Mouse (Mus musculus) MN1 (cell line): ENCODE measurements at regions not wholly inside any gene's neighbourhood (a gene's known extent, or its start where the extent isn't known, plus 50 kb on each side); places are given as distances from the start of the nearest gene placed in this dataset.

Experiments used
- DNase-seq: peaks from one replicate; pipeline ENCODE4 v3.0.0-alpha.2; 2016; ENCODE audit warnings: low spot score

DNA sequence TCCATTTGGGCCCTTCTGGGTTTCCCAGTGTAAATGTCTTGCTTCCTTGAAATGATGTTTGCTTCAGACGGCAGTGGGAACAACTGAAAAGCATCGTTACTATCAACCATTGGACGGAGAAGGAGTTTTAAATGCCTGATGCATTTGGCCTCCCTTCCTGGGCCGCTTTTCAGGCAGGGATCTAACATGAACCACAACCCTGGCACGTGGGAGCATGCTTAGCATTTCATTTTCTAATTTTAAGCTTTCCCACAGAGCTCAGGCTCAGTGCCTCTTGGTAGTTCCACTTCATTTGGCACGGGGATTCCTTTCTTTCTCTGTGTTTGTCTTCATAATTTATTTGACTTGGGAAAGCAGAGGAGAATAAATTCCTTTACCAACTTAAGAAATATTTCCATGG, 406.6 kb upstream of the Nbea start:
- no peak for DNase-seq

DNA sequence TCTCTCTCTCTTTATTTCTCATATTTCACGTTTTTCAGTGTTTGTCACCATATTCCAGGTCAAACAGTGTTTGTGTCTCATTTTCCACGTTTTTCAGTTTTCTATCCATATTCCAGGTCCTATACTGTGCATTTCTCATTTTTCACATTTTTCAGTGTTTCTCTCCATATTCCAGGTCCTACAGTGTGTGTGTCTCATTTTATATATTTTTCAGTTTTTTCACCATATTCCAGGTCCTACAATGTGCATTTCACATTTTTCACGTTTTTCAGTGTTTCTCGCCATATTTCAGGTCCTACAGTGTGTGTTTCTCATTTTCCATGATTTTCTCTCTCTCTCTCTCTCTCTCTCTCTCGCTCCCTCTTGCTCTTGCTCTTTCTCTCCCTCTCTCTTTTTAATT, 391.9 kb upstream of the Nbea start:
- peak; percentile 35 for DNase-seq

DNA sequence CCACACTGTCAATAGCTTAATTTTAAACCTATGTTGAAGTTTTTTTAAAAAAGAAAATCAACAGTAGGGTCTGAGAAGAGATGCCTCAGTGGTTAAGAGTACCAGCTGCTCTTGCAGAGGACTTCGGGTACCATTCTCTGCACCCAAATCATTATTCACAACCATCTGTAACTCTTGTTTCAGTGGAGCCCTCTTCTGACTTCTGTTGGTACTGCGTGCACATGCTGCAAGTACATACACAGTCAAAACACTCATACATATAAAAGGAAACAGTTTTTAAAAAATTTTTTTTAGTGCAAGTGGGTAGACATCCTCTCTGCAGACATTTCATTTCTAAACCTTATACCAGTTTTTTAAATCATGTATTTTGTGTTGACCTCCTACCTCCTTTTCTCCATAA, 352.7 kb upstream of the Nbea start:
- DNase-seq, result no peak

DNA sequence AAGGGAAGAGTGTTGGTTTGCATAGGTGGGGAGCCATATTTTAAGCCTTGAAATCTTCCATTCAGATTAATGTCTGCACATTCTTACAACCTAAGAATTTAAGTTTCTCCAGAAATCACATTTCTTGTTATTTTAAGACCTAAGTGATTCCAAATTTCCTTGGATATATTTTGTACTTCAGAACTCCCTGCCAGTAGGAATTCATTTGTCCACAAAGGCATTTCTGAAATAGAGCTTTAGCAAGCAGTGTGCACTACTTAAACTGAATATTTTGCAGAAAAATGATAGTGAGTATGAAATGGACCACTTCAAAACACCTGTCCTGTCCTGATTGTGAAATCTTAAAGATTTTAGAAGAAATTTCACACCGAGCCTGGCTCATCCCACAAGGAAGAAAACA, 320.9 kb upstream of the Nbea start:
- no peak for DNase-seq

DNA sequence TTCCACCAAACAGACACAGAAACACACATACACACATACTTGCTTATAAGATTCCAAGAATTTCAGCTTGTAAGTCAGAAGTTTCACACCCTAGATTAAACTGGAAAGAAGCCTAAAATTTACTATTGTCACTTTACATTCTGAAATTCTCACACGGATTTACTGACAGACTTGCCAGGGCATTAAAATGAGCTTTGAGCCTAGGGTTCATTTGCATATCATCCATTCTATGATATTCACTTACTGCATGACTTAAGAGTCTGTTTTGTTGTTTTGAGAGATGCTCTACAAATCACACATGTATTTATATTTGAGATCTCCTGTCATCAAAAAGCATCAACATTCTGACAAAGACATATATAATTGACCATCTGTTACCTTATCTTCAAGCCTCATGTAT, 315.8 kb upstream of the Nbea start:
- no peak for DNase-seq

DNA sequence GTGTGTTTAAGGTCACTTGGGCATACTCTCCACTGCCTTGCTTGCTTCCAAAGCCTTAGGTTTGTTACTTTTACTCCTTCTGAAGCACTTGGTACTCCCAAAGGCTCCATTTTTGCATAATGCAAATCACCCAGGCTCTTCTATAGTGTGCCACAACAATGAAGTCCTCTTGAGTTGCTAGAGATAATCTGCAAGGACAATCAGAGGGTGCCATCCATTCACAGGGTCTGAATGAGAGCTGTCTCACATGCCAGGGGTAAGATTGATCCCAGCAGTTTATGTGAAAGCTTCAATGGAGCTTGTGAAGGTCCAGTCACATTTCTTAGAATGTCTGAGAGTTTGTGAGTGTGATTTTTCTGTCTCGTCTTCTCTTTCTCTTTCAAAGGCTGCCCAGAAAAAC, 310.4 kb upstream of the Nbea start:
- no peak for DNase-seq

DNA sequence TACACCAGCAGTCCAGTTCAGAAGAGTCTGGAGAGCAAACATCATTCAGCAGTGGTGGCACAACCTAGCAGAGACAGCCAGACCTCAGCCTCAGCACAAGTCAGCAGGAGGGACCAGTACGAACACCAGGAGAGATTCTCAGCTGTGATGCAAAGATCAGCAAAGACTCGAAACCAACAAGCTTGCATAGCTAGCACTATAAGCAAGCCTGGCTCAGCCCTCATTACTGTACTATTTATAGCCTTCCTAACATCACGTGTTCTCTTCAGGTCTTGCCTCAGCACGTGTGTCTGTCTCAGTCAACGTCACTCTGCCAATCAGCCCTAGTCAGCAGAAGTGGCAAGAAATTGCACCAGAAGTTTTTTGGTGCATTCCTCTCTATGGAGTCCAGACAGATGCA, 305.7 kb upstream of the Nbea start:
- DNase-seq, result no peak

DNA sequence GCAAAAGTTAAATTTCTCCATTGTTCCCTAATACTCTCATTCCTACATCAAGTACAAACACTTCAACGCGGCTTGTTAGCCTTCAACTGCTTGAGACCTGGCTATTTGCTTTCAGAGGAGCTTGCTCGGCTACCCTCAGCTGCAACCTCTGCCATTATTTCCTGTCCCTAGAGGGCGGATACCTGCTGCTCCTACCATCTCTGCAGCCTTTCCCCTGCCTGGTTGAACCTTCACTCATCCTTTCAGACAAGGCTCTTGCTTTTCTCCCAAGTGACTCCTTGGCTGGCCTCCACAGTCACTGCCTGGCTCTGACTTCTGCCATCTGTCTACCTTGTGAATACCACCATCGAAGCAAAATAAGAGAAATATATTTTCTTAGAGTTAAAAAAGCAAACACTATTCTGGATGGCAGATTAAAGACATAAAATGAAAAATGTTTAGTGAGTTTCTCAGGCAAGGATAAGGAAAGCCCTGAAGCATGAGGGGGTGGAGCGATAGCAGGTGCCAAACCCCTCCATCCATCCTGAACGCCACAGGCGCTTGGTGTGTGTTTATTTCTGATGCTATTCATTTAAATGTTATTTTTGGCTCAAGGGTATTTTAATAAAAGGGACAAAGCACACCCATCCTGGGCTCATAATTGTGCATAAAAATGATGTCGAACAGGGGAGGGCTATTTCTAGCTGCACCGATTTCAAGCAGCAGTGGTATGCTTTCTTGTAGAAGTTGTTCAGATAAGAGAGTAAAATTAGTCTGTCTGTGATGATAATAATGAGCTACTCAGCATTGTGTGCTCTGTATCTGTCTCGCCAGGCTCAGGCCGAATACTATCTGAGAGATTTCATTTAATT, 302.3 kb upstream of the Nbea start:
- no peak for DNase-seq

DNA sequence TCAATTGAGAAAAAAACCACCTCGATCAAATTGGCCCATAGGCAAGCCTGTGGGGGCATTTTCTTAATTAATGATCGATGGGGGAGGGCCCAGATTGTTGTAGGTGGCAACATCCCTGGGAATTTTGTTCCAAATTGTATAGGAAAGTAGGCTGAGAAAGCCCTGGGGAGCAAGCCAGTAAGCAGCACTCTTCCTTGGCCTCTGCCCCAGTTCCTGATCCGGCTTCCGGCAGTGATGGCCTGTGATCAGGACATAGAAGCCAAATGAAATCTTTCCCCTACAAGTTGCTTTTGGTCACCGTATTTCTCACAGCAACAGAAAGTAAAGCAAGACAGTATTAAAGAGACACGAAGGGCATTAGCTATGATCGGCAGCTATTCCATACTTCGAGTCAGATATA, 300.6 kb upstream of the Nbea start:
- no peak for DNase-seq

DNA sequence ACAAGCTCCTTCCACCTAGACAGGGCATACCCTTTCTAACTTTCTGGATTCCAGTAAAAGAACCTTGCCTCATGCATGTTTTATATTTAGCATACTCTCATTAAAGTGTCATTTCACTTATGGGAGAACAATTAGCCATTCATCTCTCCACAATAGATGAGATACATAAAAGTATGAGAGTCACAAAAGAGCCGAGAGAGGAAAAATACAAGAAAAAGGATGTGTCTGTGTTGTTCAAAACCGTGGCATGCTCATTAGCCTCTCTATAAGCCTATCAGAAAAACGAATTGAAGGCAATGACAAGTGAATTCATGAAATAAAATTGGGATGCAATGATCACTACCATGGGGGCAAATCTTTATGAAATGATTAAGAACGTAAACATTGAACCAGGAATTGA, 299.9 kb upstream of the Nbea start:
- DNase-seq, result no peak

DNA sequence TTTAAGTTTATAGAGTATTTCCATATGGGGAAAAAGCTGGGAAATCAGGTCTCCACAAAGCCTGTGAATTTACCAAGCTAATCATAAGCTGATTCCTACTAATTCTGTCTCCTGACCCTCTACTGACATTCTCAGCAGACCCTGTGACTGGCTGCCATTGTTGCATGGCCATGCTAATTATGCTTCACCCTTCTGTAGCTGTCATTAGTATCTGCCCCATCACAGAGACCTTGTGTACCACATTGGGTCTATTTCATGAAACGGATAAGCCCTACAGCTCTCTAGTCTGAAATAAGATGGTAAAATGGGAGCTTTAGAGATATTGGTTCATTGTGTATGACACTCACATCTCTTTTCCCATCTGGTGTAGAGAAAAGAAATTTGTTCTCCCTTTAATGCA, 296.0 kb upstream of the Nbea start:
- DNase-seq, result no peak

DNA sequence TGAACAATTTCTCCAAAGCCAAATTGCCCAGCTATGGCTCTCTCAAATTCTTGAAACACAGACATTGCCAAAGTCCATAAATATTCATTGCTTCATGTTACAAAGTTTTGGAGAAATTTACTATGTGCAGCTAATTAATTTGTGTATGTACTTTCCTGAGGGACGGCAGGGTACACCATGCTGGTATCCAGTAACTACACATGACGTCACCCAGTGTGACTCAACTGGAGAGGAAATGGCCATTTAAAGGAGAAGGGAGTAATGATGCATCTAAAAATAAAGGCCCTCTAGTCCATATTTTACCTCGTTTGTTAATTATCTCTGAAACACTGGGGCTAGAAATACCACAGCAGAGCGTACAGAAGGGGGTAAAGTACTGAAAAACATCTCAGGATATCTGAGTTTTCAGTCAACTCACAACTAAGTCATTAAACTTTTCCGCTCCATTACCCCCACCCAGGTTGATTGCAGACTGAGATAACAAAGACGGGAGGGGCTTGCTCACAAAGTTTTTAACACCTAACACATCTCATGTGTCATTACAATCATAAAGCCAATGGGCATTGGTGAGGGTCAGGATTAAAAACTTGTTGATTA, 295.1 kb upstream of the Nbea start:
- DNase-seq, result no peak

DNA sequence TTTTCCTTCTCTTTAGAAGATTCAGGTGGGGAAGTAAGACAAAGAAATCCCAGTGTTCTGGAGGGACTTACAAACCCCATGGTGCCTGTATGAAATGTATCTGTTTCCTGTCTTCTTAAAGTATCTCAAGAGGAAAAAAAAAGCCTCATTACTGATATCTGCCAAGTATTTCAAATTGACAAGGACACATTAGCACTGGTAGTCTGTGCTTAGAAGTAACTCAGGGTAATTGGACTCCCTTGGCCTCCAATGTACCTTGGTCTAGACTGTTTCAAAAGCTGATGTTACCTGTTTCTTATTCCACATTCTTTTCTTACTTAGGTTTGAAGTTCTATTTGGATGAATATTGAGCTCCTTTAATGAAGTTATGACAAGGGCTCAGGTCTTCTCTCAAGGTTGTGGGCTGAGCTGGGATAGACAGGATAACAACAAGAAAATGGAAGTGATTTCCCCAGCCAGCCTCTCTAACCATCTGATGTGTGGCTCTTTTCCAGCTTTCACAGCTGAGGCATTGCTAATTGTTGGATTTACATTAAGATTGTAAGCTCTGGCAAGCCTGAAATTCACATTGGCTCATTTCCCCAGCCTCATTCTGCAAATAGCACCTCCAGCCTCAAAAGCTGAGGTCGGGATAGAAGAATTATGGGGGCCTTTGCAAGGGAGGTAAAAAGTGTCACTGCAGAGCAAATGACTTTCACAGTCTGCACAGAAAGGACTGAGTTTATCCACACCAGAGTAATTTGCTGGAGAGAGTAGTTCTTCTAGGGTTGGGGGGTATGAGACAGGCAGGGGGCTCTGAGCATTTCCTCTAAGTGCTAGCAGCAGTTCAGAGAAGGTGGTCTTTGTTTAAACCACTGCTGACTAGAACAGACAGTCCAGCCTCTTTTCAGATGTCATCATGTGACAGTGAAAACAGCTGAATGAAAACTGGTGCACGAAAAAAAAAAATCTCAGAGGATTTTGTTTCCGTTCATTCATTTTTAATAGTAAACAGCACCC, 292.3 kb upstream of the Nbea start:
- no peak for DNase-seq

DNA sequence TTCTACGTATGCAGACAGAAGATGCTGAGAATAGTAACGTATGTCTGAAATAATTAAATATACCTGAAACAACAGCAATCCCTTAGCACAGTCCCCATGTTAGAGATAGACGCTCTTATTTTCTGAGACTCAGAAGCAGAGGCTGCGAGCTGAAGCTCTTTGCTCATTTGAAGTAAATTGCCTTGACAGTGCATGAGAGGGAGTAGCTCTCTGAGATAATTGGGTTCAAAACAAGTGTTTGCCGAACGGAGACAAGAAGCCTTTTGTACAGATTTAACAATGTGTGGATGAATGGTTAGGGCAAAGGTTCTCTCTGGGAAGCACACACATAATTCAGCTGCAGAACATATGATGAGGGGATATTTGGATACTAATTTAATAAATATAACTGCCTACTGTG, 289.1 kb upstream of the Nbea start:
- no peak for DNase-seq

DNA sequence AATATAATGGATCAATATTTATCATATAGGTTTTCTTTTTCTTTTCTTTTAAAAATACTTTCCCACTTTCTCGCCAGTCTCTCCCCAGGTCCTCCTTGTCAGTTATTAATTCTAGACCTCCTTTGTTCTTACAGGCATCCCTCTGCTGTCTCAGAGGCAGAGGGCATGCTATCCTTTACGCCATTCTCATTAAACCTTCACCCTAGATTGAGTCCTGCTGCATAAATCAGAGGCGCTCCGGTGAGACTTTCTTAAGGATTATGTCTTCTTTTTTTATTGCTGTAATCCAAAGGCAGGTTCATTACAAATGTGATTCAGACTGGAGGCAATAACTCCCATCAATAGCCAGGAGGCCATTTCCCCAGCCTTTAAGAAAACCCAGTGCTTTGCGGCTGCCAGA, 288.3 kb upstream of the Nbea start:
- no peak for DNase-seq

DNA sequence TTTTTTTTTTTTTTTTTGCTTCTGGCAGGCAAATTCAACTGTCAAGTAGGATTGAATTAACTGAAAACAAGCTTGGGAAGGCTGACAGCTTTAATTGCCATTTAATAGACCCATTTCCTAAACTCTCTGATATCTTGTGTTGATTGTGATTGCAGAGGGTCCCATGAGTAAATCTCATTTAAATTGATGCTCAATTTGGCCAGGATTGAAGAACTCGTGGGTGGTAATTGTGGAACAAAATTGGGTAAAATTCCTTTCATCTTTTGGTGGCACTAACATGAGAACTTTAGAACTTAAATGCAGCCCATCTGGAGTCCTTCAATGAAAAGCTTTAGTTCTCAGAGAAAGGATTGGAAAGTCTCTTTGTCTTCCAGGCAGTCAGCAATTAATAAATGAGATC, 287.7 kb upstream of the Nbea start:
- DNase-seq, result no peak

DNA sequence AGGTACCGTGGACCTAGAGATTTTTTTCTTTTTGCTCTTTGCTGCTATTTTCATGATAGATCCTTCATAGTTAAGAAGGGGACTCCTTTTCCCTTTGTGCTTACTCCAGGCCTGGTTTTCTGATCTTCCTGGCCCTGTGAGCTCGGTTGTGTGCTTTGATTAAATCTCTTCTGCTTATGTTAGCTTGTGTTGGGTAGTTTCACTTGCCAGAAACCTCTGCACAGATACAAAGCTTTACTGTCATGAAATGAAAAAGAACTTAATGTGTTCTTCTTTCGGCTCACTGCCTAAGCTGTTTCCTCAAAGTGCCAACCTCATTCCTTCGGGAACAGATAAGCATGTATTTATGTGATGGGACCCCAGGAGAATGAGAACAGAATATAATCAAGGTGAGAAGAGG, 274.1 kb upstream of the Nbea start:
- no peak for DNase-seq

DNA sequence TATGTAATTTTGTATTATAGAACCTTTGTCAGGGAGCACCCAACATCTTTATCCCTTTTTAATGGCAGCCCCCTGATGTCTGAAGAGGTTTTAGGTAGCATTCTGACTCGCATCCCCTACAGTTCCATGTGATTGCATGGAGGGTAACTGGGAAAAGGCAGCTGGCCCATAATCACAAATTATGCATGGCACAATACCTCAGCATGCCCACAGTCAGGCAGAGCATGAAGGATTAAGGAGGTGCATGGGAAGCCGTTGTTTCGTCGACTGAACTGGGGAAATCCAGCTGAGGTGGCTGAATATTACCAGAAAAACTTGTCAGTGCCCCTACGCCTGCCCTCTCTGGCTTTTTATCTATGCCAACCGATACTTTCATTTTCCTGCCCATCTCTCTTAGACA, 272.8 kb upstream of the Nbea start:
- no peak for DNase-seq

DNA sequence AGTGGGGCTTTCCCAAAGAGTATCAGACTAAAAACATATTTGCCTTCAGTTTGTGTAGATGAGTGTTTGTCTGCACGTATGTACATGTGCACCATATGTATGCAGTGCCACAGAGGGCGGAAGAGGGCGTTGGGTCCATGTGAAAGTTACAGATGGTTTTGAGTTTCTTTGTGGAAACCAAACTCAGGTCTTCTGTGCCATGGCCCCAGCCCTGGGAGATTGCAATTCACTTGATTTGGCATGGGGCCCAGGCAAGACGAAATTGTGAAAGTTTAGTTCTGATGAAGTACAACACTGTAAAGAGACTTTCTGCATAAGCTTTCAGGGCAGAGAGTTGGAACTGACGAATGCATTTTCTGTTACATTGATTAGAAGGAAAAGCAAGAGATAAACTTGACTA, 255.4 kb upstream of the Nbea start:
- no peak for DNase-seq

DNA sequence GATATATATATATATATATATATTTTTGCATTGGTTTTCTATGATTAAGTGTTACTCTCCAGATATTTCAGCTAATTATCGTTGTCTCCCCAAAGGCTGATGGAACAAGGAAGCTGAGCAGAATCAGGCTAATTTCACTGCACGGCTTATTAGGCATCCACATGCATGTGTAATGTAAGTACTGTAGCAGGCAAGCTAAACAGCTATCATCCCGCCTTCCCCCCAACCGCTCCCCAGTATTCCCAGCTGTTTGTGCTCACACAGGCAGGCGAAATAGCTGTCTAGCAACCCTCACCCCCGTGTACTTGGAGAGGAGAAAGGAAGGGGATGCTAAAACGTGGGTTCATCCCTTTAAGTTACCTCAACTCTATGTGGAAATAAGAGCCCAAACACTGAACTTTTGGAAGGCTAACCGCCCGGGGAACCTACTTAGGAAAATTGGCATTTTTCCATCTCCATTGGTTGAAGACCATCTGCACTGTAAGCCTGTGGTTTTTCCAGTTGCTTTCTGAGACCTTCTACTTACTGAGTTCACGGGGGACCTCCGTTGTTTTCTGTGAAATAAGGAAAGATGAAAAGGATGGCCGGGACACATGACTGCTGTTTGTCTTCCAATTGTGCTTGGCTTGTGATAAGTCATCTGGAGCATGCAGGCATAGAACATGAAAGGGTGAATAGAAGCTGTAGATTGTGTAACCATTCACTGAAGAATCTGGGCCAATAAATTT, 254.7 kb upstream of the Nbea start:
- DNase-seq, result no peak

DNA sequence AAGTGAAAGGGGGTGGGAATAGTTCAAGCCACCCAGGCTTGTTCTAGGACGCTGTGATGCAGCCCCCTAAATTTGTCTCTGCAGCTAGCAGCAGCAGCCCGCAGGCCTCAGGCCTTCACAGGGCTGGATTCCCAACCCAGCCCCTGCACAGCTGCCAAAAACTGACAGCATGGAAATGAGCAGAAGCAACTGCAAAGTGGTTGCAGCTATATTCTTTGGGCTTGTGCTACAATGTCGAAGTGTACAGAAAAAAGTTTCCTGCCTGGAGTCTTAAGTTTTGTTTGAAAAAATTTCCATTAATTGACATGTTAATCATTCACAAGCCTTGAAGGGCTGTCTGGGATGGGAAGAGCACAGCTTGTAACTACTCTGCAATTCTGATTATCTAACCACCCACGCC, 253.6 kb upstream of the Nbea start:
- no peak for DNase-seq

DNA sequence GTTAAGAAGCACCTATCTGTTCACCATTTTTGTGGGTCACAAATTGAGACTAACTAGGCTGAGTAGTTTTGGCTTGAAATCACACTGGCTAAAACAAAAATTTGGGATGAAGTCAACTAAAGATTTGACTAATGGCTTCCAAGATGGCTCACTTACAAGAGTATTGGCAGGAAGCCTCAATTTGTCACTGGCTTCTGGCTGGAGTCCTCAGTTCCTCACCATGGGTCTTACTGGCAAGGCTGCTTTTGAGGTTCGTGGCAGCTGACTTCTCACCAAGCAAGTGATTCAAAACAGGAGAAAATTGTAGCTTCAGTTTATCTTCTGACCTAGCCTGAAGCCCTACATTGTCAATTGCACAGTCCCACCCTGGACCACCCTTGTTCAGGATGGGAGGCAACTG, 250.0 kb upstream of the Nbea start:
- DNase-seq, result no peak
